Mouse (Mus musculus) kidney, postnatal 25 days (tissue): Measurements from ENCODE around the gene Trim40.

Experiments used
- DNase-seq, 2 experiments: peaks; one replicate each; pipeline ENCODE4 v3.0.0; 2021; ENCODE audit warnings: mixed read lengths in 2 of 2

Gene Trim40

DNA sequence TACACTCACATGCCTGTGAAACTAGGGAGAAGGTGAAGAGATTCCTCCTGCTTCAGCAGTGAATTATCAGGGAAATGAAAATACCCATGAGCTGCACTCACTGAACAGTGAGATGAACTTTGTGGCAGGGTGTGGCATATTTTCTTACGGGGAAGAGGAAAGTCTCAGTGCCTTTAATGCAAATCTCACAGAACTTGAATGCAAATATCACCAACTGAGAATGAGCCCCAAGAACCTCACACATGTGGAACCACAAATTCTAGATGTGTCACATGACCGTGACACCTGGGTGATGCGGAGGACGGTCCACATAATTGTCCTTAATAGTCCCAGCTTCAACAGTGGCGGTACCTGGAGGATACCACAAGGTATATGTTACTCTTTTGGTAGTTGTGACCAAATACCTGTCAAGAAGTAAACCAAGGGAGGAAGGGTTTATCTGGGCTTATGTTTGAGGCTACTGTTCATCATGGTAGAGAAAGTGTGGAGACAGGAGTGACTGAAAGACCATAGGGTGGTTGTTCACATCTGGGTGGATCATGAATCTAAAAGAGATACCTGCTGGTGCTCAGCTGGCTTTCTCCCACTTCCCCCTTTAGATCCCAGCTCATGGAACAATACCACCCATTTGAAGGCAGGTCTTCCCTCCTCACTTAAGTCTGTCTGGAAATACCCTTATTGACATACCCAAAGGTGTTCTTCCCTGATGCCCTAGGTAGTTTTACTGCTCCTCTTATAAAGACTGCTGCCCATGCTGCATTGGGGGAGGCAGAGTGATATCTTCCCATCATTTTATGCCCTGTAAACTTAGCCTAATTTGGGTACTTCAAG, at the start of gene Trim40:
Gene Trim40 (minus strand): TSS at position 51 of the 831 bp plus-strand sequence.
- no peak for DNase-seq

DNA sequence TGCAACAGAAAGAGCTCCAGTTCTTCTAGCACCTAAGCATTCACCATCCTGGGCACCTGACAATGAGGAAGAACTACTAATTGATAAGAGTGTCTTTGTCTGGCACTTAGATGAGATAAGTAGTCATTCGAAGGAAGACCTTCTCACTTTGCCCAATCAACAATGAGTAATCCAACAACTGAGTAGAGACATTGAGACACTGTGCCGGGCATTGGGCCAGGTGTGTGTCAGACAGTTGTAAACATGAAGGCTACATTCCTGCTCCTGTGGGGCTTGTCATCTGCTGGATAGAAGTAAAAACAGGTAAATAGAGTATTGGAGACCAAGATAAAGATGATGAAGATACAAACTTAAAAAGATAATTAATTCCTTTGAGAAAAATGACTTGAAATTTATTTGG, 48.1 kb upstream of the Trim40 start:
- no peak for DNase-seq

DNA sequence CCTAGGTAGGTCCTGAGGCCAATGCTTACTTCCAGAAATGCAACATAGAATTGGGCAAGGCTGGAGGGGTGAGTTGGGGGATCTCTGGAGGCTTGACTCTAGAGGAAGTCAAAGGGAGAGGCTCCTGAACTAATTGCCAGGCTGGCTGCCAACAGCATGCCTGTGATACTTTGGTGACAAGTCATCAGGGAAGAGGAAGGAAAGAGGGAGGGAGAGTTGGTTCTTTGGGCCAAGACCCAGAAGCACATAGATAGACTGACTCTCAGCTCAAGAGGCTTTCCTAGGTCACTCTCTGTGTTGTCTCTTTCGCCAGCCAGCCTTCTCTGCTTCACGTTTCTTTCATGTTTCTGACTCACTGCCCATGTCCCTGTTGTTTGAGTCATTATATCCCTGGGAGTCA, 41.9 kb upstream of the Trim40 start:
- DNase-seq, result peak; percentile 68 to 79

DNA sequence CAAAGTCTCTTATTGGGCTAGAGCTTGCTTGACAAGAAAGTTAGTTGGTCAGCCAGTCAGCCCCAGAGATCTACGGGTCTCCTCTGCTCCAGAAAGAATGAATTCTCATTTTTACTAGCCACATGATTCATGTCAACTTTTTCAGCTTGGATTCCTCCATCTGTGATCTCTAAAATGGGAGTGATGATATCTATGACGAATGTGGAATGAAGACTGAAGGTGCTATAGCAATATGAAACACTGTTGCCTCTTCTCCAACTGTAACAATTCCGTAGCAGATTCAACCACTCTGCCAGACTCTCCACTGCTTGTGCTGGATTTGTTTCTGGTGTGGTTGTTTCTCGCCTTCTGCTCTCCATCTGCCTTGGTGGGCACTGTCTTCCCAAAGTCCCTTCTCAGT, 41.2 kb upstream of the Trim40 start:
- DNase-seq, result no peak

DNA sequence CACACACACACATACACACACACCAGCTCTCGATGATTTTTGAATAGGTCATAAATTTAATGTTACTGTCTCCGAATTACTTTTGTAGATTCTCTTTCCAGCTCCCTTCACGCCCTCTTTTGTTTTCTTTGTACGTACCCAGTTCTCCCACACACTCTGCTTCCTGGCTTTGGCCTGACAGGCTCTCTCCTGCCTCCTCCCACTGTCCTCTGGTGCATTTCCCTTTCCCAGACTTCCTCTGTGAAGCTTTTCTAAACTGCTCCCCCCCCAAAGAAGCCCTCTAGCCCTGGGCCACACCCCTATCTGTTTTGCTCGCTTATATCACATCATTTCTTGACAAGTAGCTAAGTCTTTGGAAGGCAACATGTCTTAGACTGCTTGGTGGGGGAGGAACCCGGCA, 40.3 kb upstream of the Trim40 start:
- DNase-seq, result peak in 1 of 2 experiments; percentile 65

DNA sequence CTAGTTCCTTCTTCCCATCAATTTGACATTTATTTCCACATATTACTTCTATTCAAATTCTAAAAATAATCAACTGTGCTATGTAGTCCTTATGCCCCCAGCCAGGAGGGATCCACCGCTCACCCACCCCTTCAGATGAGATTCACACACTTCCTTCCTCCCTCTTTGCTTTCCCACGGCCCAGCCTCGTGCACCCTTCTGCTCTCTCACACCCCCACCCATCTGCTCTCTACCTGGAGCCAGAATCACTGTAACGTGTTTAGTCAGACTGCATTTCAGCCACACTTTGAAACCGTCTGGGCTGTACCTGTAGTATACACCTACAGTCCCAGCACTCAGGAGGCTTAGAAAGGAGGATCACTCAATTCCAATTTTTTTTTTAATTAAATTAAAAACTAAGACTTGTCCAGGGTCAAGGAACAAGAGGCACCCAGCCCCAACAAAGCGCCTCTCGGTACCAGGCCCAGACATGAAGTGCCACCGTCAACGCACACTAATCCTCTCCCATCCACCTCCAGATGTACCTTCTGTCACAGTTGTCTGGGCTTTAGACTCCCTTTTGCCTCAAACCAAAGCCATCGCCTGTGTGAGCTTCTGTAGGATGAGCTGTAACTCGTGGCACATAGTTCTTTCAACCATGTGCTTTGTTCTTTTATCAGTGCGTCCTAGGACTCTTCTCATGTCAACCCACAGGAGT, 39.5 kb upstream of the Trim40 start:
- DNase-seq, result no peak

DNA sequence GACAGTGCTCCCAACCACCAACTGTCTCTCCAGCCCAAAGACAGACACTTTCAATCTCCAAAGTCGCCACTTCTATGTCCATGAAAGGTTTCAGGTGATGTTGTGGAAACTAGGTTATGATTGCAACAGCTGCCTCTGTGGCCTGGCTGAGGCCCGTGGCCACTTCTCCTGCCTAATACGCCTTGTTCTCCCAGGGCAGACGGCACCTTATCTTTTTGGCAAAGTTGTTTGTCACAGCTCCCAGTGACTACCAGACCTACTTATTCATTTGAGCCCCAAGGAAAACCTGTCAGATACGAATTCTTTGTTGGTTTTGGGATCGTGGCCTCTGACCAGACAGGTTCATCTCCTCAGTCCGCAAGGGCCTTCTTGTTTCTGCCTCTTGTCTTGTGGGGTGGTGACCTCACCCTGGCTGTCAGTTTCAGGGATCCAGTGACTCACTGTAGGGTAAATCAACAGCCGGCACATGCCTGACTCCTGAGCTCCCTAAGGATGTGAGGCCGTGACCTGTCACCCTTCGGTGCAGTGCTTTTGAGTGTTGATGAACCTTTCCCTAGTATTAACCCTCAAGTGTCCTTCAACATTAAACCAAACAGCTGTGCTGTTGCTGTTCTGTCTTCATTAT, 37.7 kb upstream of the Trim40 start:
- no peak for DNase-seq

DNA sequence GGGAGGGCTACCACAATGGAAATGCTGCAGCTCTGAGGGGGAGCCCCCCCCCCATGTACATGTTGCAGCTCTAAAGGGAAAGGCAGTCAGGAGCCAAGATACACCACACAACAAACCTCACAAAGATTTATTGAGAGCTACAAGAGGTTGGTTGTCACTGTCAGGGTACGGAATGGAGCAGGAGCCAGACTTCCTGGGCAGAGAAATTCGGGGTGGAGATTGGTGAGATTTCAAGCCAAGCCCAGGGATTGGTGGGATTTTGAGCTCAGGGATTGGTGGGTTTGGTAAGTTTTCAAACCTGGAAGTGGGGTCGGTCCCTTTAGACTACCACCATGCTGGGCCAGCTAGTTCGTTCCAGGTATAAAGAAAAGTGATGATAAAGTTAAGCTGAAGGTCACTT, 33.6 kb upstream of the Trim40 start:
- DNase-seq, result no peak

DNA sequence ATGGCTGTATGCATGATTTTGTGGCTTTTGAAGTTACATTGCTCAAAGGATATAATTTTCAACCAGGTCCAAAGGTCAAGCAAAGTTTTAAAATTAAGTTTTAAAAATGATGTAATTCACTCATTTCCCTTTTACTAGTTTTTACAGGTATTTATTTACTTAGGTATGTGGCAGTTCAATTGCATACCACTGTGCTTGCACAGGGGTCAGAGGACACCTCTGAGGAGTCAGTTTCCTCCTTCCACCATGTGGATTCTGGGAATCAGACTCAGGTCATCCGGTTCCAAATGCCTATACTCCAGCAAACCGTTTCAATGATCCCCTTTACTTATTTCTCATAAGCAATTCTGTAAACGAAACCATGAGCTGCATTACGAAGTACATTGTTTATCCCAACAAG, 32.8 kb upstream of the Trim40 start:
- no peak for DNase-seq

DNA sequence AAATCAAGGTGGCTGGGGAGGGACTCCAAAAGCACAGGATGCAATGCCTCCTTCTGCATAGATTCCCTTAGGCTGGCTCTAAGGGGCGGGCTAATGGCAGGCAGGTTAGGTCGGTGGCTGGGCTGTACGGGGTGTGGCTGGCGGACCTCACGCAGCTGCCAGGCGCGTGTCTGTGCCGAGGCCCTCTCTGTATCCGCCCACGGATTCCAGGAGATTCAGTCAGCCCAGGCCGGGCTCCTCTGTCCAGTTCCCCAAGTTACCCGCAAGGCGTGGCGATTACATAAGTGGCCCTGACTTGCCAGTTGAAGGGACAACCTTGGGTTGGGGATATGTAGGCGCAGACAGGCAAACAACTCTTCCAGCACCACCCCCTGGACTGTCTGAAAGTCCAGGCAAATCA, 30.3 kb upstream of the Trim40 start:
- DNase-seq, result peak in 1 of 2 experiments; percentile 40

DNA sequence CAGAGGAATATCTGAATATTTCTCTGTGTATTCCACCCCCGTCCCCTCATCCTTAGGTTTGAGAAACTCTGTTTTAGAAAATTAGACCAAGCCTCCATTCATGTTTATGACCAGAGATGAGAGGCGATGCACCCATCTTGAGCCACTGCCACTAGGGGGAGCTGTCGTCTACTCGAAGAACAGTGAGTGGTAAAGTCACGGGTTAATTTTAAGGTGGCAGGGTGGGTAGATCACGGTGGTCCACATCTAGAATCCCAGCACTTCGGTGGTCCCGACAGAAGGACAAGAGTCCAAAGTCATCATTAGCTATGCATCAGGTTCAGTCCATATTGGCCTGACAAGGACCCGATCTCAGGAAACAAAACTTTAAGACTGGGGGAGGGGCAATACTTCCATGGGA, 25.2 kb upstream of the Trim40 start:
- peak; percentile 61 to 85 for DNase-seq

DNA sequence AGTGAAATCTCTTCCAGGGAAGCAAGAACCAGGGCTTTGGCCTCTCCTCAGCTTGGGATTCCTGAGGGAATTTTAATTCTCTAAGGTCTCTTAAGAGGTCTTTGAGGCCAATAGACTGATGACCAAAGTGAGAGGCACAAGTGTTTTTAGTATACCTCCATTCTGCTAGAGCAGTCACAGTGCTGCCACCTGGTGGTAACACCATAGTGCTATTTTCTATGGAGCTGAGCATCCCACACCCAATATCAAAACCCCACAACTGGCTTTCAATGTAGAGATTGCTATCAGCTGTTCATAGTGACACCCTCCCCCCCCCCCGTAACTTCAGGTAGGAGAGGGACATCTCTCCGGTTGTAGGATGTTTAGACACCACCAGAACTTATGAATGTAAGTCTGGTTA, 24.2 kb upstream of the Trim40 start:
- DNase-seq, result peak; percentile 83 to 93

DNA sequence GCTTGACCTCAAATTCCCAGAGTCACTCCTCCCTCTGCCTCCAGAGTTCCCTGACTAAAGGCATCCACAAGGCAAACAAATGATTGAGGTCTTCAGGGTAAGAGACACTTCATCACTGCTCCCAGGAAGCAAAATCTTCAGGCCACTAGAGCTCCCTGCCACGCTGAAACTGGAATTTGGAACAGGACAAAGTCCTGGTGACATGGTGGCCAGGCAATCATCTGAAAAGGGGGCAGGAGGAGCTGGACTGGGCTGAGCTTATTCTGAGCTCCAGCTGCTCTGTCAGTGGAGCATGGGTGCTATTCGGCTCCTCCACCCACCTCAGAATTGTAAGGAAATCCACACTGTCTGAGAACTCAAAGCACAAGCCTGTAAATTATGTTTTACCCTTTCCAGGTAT, 22.1 kb upstream of the Trim40 start:
- no peak for DNase-seq

DNA sequence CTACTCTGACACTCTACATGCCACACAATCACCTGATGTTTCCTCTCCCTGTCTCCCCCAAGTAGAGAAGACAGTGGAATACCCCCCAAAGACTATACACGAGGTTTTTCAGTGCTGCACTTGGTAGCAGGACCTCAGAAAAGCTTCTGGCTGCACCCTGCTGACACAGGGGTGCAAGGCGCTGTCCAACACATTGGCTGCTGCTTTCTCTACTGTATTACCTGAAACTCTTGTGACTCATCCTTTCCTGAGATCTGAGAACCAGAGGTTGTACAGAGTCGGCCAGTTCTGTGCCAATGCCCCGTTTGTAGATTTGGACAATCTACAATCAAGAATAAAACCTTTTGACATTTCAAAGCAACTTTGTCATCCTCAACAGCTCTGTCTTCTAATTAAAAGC, 19.9 kb upstream of the Trim40 start:
- no peak for DNase-seq

DNA sequence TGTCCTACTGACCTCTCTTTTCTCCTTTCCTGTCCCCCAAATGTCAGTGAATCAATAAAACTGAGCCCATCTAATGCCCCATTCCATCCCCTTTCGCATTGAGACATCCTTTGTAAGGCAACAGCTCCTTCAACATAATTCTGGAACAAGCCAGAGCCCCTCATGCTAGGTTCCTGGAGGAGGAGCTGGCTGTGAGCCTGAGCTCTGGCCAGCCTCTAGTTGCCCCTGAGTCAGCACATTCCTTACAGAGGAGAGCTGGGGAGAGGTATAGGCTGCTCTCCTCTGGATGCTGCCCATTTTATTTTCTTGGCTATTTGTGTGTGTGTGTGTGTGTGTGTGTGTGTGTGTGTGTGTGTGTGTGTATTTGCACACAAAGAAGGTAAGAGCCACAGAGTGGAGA, 18.3 kb upstream of the Trim40 start:
- DNase-seq, result no peak

DNA sequence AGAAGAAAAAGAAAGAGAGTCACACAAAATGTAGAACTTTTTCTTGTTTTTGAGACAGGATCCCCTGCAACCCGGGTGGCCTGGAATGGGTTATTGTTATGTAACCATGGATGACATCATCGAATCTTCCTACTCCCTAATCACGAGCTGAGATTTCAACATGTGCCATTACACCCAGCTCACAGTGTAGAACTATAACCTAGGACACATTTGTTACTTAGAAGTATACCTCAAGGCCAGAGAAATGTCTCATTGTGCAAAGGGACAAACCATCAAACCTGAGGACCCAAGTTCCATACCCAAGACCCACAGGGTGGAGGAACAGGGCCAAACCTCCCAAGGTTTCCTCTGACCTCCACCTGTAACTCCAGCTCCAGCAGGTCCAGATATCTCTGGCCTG, 13.7 kb upstream of the Trim40 start:
- DNase-seq, result no peak

DNA sequence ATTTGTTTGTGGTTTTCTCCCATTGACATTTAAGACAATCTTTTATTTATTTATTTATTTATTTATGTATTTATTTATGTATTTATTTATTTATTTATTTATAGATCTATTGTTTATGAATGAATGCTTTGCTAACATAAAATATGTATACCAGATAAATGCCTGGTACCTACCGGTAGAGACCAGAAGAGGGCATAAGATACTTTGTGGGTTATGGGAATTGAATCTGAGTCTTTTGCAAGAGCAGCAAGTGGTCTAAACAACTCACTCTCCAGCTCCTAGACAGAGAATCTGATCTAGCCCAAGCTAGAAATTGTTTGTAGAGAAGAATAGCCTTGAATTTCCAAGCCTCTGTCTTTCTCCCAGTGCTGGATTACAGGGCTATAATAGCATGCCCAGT, 10.8 kb upstream of the Trim40 start:
- DNase-seq, result no peak

DNA sequence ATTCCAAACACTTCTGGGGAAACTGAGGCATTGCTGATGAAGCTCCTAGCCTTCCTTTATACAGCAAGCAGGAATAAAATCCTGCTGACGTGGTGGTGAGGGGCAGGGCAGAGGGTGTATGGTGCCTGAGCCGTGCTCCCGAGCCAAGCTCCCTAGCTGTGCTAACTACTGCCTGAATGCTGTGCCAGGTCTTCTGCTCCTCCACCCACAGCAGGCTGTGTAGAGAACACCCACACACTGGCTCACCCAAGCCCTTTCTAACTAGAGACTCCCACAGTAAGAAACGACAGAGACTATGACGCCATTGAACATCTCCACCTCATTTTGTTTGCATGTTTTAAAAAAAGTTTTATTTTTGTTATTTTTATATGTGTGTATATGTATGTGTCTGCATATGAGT, 10.1 kb upstream of the Trim40 start:
- no peak for DNase-seq

DNA sequence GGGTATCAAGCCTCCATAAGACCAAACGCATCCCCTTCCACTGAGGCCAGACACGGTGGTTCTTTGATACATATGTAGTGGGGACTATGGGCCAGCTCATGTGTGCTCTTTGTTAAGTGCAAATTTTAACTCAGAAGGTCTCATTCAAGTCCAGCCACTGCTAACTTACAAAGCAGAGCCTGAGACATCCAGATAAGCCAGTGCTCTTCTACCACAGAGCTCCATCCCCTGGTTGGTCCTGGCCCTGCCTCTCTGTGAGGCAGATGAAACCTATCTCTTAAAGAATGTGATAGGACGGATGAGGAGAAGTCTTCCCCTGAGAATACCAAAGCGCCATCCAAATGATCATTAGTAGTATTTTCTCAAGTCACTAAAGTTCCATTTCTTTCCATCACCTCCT, 9.5 kb upstream of the Trim40 start:
- DNase-seq, result no peak

DNA sequence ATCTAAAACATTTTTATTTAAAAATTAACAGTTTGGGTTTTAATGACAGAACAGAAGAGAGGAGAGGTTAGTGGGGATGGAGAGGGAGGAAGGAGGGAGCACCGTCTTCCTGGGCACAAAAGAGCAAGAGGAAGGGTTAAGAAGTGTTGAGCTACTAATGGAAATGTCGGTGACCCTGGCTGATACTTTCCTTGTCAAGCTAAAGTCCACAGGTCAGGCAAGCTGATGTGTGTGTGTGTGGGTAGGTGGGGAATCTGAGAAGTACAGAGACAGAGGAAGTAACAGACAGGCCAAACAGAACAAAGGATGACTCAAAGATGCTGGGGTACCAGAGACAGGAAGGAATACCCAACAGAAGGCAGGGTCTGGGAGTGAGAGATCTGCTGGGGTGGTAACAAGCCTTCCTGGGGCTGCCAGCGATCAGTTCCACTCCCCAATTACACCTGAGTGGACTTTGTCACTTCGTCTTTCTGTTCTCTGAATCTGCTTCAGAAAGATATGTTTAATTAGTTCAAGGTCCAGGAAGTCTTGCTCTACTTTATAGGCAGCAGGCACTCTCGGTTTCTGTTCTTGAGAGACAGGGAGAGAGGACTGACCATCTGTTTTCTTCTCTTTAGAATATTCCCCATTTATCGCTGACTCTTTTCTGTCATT, 7.8 kb upstream of the Trim40 start, which contains the start of gene Trim31:
Gene Trim31 (plus strand): TSS at position 567 of the 654 bp plus-strand sequence.
- no peak for DNase-seq

DNA sequence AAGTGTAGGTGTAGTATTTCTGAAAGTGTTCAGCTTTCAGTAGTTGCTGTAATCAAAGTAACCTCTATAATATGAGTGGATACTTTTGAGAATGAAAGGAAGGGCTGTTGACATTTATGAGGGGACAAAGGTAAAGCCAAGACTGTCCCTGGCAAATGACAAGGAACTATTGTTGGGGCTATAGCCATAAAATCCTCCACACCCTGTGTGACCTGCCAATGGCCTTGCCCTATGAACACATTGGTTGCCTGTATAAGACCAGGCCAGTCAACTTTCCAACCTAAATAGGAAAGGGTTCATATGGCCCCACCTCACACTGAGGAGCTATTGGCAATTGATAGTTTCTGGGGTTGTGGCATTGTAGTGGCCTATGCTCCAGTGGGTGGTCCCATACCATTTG, 7.1 kb upstream of the Trim40 start:
- no peak for DNase-seq

DNA sequence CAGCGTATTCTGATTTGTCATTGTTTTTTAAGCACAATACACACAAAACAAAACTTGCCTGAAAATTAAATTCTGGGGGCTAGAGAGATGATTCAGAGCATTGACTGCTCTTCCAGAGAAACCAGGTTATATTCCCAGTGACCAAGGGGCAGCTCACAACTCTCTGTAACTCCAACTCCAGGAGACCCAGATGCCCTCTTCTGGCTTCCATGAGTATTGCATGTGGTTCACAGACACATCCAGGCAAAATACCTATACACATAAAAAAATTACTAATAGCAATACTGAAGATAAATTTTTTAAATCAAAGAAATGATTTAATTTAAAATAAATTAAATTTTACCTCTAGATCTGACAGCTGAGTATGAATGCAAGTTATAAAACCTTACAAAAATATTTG, 6.7 kb upstream of the Trim40 start:
- peak in 1 of 2 experiments; percentile 74 for DNase-seq

DNA sequence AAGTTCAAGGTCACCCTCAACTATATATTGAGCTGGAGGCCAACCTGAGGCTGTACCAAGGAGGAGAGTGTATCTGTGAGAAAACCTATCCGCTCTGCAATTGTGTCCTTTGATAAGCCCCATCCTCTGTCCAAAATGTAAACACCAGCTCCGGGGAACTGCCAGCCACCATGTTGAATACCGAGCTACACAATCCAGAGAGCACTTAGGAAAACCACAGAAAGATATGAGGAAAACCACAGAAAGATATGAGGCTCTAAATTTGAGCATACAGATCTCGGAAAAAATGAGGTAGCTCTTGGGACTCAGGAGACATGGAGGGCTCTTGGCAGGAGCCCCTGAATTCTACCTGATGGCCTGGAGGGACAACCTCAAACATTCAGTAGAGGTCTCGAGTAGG, 3.5 kb upstream of the Trim40 start:
- DNase-seq, result no peak
